ENCODE assay signal across 11 mouse cellular contexts in genomic region chr4:155895826-155896225, GRCm38 (mm10). TPM values are rescaled to one million over a fixed set of nuclear protein-coding genes. Genes with fewer than 3 reads are reported as not detected.
DNase-seq lines count a peak whose midpoint lies in the region; ATAC-seq and TF ChIP-seq lines count a peak whose summit lies in the region.
"Had no signal": no experiment of that assay in that cellular context is flagged by ENCODE, and none has a peak within 500 bp of the region (broad histone marks: within the 10 kb centered on the region; RNA-seq: fewer than 3 reads in every experiment).

No protein-coding gene starts in this region.

- no peak overlapping the region for H3K27ac ChIP-seq in heart, embryonic 11.5 days (ENCODE audit: low read depth, low read length)
- H3K27ac ChIP-seq in cortical plate, adult 2 months (ENCODE audit: insufficient read depth, low read length), result no peak overlapping the region
- no peak overlapping the region for H3K27ac ChIP-seq in hindbrain, embryonic 16.5 days (ENCODE audit: low read depth, low read length)
- H3K27ac ChIP-seq: heart, embryonic 10.5 days had no signal

- ATAC-seq in heart, embryonic 11.5 days (replicated peaks; ENCODE audit: insufficient number of reproducible peaks, low FRiP score, low TSS enrichment), result no peak
- ATAC-seq in megakaryocyte, adult 5-6 weeks (ENCODE audit: poor library complexity, severe bottlenecking), result no peak
- no peak for ATAC-seq in hindbrain, embryonic 16.5 days
- ATAC-seq: activated CD4-positive, CD25-positive, alpha-beta regulatory T cell, adult 4 months had no signal

- no peak overlapping the region for H3K4me3 ChIP-seq in heart, embryonic 11.5 days (ENCODE audit: low read depth, low read length)
- H3K4me3 ChIP-seq in megakaryocyte, embryonic 14.5 days (replicated peaks), result peak overlapping the region; percentile 68
- H3K4me3 ChIP-seq in cortical plate, adult 2 months (ENCODE audit: insufficient read depth, low read length), result peak overlapping the region; percentile 99; the same call in 1 of the 2 replicates
- H3K4me3 ChIP-seq in hindbrain, embryonic 16.5 days (ENCODE audit: low read length), result no peak overlapping the region
- H3K4me3 ChIP-seq: heart, embryonic 10.5 days had no signal

- no peak overlapping the region for H3K9ac ChIP-seq in heart, embryonic 11.5 days (ENCODE audit: low read depth, low read length)
- H3K9ac ChIP-seq in hindbrain, embryonic 16.5 days (ENCODE audit: low read depth, low read length), result no peak overlapping the region

- no peaks in the 10 kb centered on the region for H3K9me3 ChIP-seq in heart, embryonic 11.5 days (replicated peaks; ENCODE audit: control insufficient read depth, low read length)
- no peaks in the 10 kb centered on the region for H3K9me3 ChIP-seq in megakaryocyte, embryonic 14.5 days
- H3K9me3 ChIP-seq in hindbrain, embryonic 16.5 days (ENCODE audit: control insufficient read depth, low read length), result no peaks in the 10 kb centered on the region
- H3K9me3 ChIP-seq: heart, embryonic 10.5 days had no signal

- TF ChIP-seq CTCF in cortical plate, adult 2 months (IDR thresholded peaks at IDR 0.05; ENCODE audit: extremely low read depth, insufficient read depth, low read length), result no peak

- peaks cover 7% of the 10 kb centered on the region; the same call in 1 of the 2 replicates for H3K36me3 ChIP-seq in heart, embryonic 11.5 days (ENCODE audit: control insufficient read depth, insufficient read depth, low read length)
- peaks cover 48% of the 10 kb centered on the region for H3K36me3 ChIP-seq in megakaryocyte, embryonic 14.5 days (replicated peaks; ENCODE audit: low read length)
- H3K36me3 ChIP-seq in hindbrain, embryonic 16.5 days (ENCODE audit: control insufficient read depth, insufficient read depth, low read length), result peaks cover 34% of the 10 kb centered on the region

- TF ChIP-seq POLR2A in cortical plate, adult 2 months (IDR thresholded peaks at IDR 0.05; ENCODE audit: extremely low read depth, insufficient read depth, low read length), result no peak

- peaks cover 21% of the 10 kb centered on the region for H3K4me1 ChIP-seq in heart, embryonic 11.5 days (ENCODE audit: control insufficient read depth, insufficient read depth, low read length)
- H3K4me1 ChIP-seq in megakaryocyte, embryonic 14.5 days, result peaks cover 55% of the 10 kb centered on the region
- peaks cover 8% of the 10 kb centered on the region for H3K4me1 ChIP-seq in cortical plate, adult 2 months (ENCODE audit: control insufficient read depth, insufficient read depth, low read length)
- peaks cover 31% of the 10 kb centered on the region for H3K4me1 ChIP-seq in hindbrain, embryonic 16.5 days (ENCODE audit: control insufficient read depth, insufficient read depth, low read depth, low read length)

- peak; percentile 91 for DNase-seq in heart, adult 11 months
- no peak for DNase-seq in T-cell, adult 2 months (ENCODE audit: low spot score)
- no peak for DNase-seq in left cerebral cortex, adult 8-10 months (ENCODE audit: low spot score in 2 of 2)
- DNase-seq: thymus, adult 18-20 months had no signal

- H3K4me2 ChIP-seq in heart, embryonic 11.5 days, result no peak overlapping the region
- H3K4me2 ChIP-seq in hindbrain, embryonic 16.5 days (ENCODE audit: low read length), result peak overlapping the region; percentile 93

- 82% methylated on average over 4 of the region's 4 CpGs for WGBS in heart, embryonic 11.5 days (ENCODE audit: insufficient replicate concordance)
- WGBS in hindbrain, embryonic 16.5 days, result 94% methylated on average over 4 of the region's 4 CpGs

- H3K27me3 ChIP-seq in heart, embryonic 11.5 days (ENCODE audit: control insufficient read depth, insufficient read depth, low read length), result no peaks in the 10 kb centered on the region
- no peaks in the 10 kb centered on the region for H3K27me3 ChIP-seq in megakaryocyte, embryonic 14.5 days (replicated peaks)
- H3K27me3 ChIP-seq in hindbrain, embryonic 16.5 days (replicated peaks; ENCODE audit: control insufficient read depth, insufficient read depth, low read length), result no peaks in the 10 kb centered on the region

RNA-seq across cellular contexts. Expression of gene Acap3, which starts 4.2 kb away (rescaled TPM):
- polyA plus RNA-seq in heart, embryonic 11.5 days (2014; fragmentation: Nextera tagmentation; extraction: Ambion mirVana), result 9.2 and 10.2 TPM in 2 replicates
- 33.2 and 58.6 TPM in 2 replicates for polyA plus RNA-seq in megakaryocyte, embryonic 14.5 days (2012; ENCODE audit: insufficient read depth, low replicate concordance)
- total RNA-seq in megakaryocyte, adult 5-6 weeks (2015), result 19.4 and 22.3 TPM in 2 replicates
- 18.0 and 23.7 TPM in 2 replicates for total RNA-seq in megakaryocyte, adult 5-6 weeks (2017)
- polyA plus RNA-seq in cortical plate, adult 2 months (2012; rRNA removed), result 136 and 142 TPM in 2 replicates
- polyA plus RNA-seq in hindbrain, embryonic 16.5 days (2015; fragmentation: Nextera tagmentation; extraction: Ambion mirVana), result 62.3 and 74.5 TPM in 2 replicates
- 100 to 1,000 TPM; 108 to 128 (median 122) TPM for total RNA-seq in left cerebral cortex, adult 8-10 months (2022)

RNA-seq across cellular contexts. Expression of gene Pusl1, which starts 4.2 kb away (rescaled TPM):
- 30.6 and 32.9 TPM in 2 replicates for polyA plus RNA-seq in heart, embryonic 11.5 days (2014; fragmentation: Nextera tagmentation; extraction: Ambion mirVana)
- 99.4 and 450 TPM in 2 replicates for polyA plus RNA-seq in megakaryocyte, embryonic 14.5 days (2012; ENCODE audit: insufficient read depth, low replicate concordance)
- 11.4 and 14.1 TPM in 2 replicates for total RNA-seq in megakaryocyte, adult 5-6 weeks (2015)
- total RNA-seq in megakaryocyte, adult 5-6 weeks (2017), result 8.9 and 11.5 TPM in 2 replicates
- 90.6 and 94.2 TPM in 2 replicates for polyA plus RNA-seq in cortical plate, adult 2 months (2012; rRNA removed)
- polyA plus RNA-seq in hindbrain, embryonic 16.5 days (2015; fragmentation: Nextera tagmentation; extraction: Ambion mirVana), result 66.6 and 66.7 TPM in 2 replicates
- total RNA-seq in left cerebral cortex, adult 8-10 months (2022), result 10 to 100 TPM; 49.0 to 65.6 (median 58.5) TPM

RNA-seq across cellular contexts. Expression of gene Ints11, which starts 26.5 kb away (rescaled TPM):
- 40.7 and 45.6 TPM in 2 replicates for polyA plus RNA-seq in heart, embryonic 11.5 days (2014; fragmentation: Nextera tagmentation; extraction: Ambion mirVana)
- polyA plus RNA-seq in megakaryocyte, embryonic 14.5 days (2012; ENCODE audit: insufficient read depth, low replicate concordance), result 12.5 and 14.1 TPM in 2 replicates
- total RNA-seq in megakaryocyte, adult 5-6 weeks (2015), result 35.0 and 40.9 TPM in 2 replicates
- 22.0 and 23.0 TPM in 2 replicates for total RNA-seq in megakaryocyte, adult 5-6 weeks (2017)
- polyA plus RNA-seq in cortical plate, adult 2 months (2012; rRNA removed), result 39.4 and 42.5 TPM in 2 replicates
- polyA plus RNA-seq in hindbrain, embryonic 16.5 days (2015; fragmentation: Nextera tagmentation; extraction: Ambion mirVana), result 67.2 and 74.7 TPM in 2 replicates
- total RNA-seq in left cerebral cortex, adult 8-10 months (2022), result 10 to 100 TPM; 26.8 to 32.6 (median 30.0) TPM

RNA-seq across cellular contexts. Expression of gene Cptp, which starts 26.6 kb away (rescaled TPM):
- polyA plus RNA-seq in heart, embryonic 11.5 days (2014; fragmentation: Nextera tagmentation; extraction: Ambion mirVana), result 12.2 and 12.8 TPM in 2 replicates
- polyA plus RNA-seq in megakaryocyte, embryonic 14.5 days (2012; ENCODE audit: insufficient read depth, low replicate concordance), result 1.5 and 3.5 TPM in 2 replicates
- 9.1 and 11.7 TPM in 2 replicates for total RNA-seq in megakaryocyte, adult 5-6 weeks (2015)
- 8.8 and 14.1 TPM in 2 replicates for total RNA-seq in megakaryocyte, adult 5-6 weeks (2017)
- polyA plus RNA-seq in cortical plate, adult 2 months (2012; rRNA removed), result 19.7 and 21.9 TPM in 2 replicates
- 30.2 and 31.7 TPM in 2 replicates for polyA plus RNA-seq in hindbrain, embryonic 16.5 days (2015; fragmentation: Nextera tagmentation; extraction: Ambion mirVana)
- total RNA-seq in left cerebral cortex, adult 8-10 months (2022), result 10 to 100 TPM; 30.1 to 48.4 (median 33.7) TPM

RNA-seq across cellular contexts. Expression of gene Tas1r3, which starts 32.7 kb away (rescaled TPM):
- 0.11 and 0.18 TPM in 2 replicates for polyA plus RNA-seq in heart, embryonic 11.5 days (2014; fragmentation: Nextera tagmentation; extraction: Ambion mirVana)
- 0.22 and 1.7 TPM in 2 replicates for polyA plus RNA-seq in megakaryocyte, embryonic 14.5 days (2012; ENCODE audit: insufficient read depth, low replicate concordance)
- 0.93 and 1.4 TPM in 2 replicates for total RNA-seq in megakaryocyte, adult 5-6 weeks (2015)
- total RNA-seq in megakaryocyte, adult 5-6 weeks (2017), result 0.66 and 1.1 TPM in 2 replicates
- polyA plus RNA-seq in cortical plate, adult 2 months (2012; rRNA removed), result 0.17 and 0.23 TPM in 2 replicates
- 0.29 and 0.40 TPM in 2 replicates for polyA plus RNA-seq in hindbrain, embryonic 16.5 days (2015; fragmentation: Nextera tagmentation; extraction: Ambion mirVana)
- total RNA-seq in left cerebral cortex, adult 8-10 months (2022), result under 1 TPM in 2 of 4 experiments, not detected in 2; 0.30 to 0.39 TPM

Comparison
In these comparisons a context has a peak if more than half of its experiments do, and no peak if none do; other contexts are left out.
1. H3K4me3 ChIP-seq: peak in megakaryocyte, embryonic 14.5 days (single experiment) and cortical plate, adult 2 months (single experiment); none in heart, embryonic 11.5 days (single experiment) and hindbrain, embryonic 16.5 days (single experiment).